Mouse (Mus musculus) forebrain, embryonic 14.5 days (tissue): Measurements from ENCODE around the gene Arrdc1. TPM values are rescaled to one million over a fixed set of nuclear protein-coding genes. Genes with fewer than 3 reads are reported as not detected.
"Not testable (repeated sequence)": the region's sequence is repeated elsewhere in the genome, so short reads cannot be mapped to it uniquely, and the experiment has no call there.

Experiments used
- ATAC-seq: fragments of 200-750 bp; cut with Nextera tagmentation; 2 replicates; pipeline ENCODE4 v1.8.0; 2017; ENCODE audit warnings: mild to moderate bottlenecking, moderate library complexity
- DNase-seq: peaks from one replicate; pipeline ENCODE4 v3.0.0-alpha.2; 2015; ENCODE audit warnings: low spot score
- H3K27ac ChIP-seq: fragments of 300-500 bp; sonication (generic); 2 replicates; pipeline ENCODE4 v1.5.1; 2014; ENCODE audit warnings: low read depth, mild to moderate bottlenecking, control low read depth, low read length, moderate library complexity
- H3K27me3 ChIP-seq: fragments of 300-500 bp; sonication (generic); replicated peaks from 2 replicates; pipeline ENCODE4 v1.6.1; 2014; ENCODE audit warnings: low read length, control low read depth, mixed read lengths; ENCODE audit not compliant: control insufficient read depth, insufficient read depth
- H3K36me3 ChIP-seq: fragments of 300-500 bp; sonication (generic); 2 replicates; pipeline ENCODE4 v1.6.1; 2014; ENCODE audit warnings: low read length, control low read depth; ENCODE audit not compliant: control insufficient read depth, insufficient read depth
- H3K4me1 ChIP-seq: fragments of 300-500 bp; sonication (generic); 2 replicates; pipeline ENCODE4 v1.6.1; 2014; ENCODE audit warnings: antibody characterized with exemption, low read length, control low read depth; ENCODE audit not compliant: control insufficient read depth, insufficient read depth
- H3K4me2 ChIP-seq: fragments of 300-500 bp; sonication (generic); 2 replicates; pipeline ENCODE4 v1.6.1; 2014; ENCODE audit warnings: mild to moderate bottlenecking, control low read depth, low read length
- H3K4me3 ChIP-seq: fragments of 300-500 bp; sonication (generic); 2 replicates; pipeline ENCODE4 v1.5.1; 2014; ENCODE audit warnings: low read depth, low read length, control low read depth
- H3K9ac ChIP-seq: fragments of 300-500 bp; sonication (generic); 2 replicates; pipeline ENCODE4 v1.6.1; 2014; ENCODE audit warnings: mild to moderate bottlenecking, low read length, control low read depth, moderate library complexity
- H3K9me3 ChIP-seq: fragments of 300-500 bp; sonication (generic); replicated peaks from 2 replicates; pipeline ENCODE4 v1.6.1; 2016; ENCODE audit warnings: low read length, control low read depth, mixed read lengths; ENCODE audit not compliant: control insufficient read depth
- WGBS: fragments of 180-500 bp; shearing (Covaris S2); extraction: QIAGEN DNeasy Blood & Tissue Kit; methylation state at CpG from one replicate; pipeline ENCODE4 v1.1.7; 2014; 5-methylcytosine and 5-hydroxymethylcytosine counted together
- polyA plus RNA-seq: library from polyadenylated mRNA; unstranded; fragments of >200 nt; fragmentation: Nextera tagmentation; extraction: Ambion mirVana; gene quantifications from 2 replicates; pipeline ENCODE4 v1.2.1, GENCODE M21; 2014

The Arrdc1 gene
- 16.6 and 20.5 TPM in 2 replicates for polyA plus RNA-seq

- H3K9me3 ChIP-seq, result no peaks in the 10 kb centered on the region
- peak within 1 kb of the TSS; percentile 70 for H3K9ac ChIP-seq
- WGBS, result under 1% methylated on average over 48 of the region's 49 CpGs
- DNase-seq, result peak; percentile 95
- no peaks in the 10 kb centered on the region for H3K36me3 ChIP-seq
- 0 out of 2 replicates have a peak within 1 kb of the TSS, but pooled peaks have one; percentile 6 for H3K27ac ChIP-seq
- H3K27me3 ChIP-seq, result no peaks in the 10 kb centered on the region
- ATAC-seq, result peak; percentile 92
- peaks cover 8% of the 10 kb centered on the region for H3K4me1 ChIP-seq
- H3K4me3 ChIP-seq, result peak within 1 kb of the TSS; percentile 57
- peak within 1 kb of the TSS; percentile 93 for H3K4me2 ChIP-seq
Observed at GRCm38 (mm10) chr2:24935057-24935796, at the start of gene Arrdc1. Arrdc1 (minus strand) TSS chr2:24935252.

- Histone ChIP-seq H3K4me1 (peaks cover 12% of the 10 kb centered on the region), H3K36me3 (peaks cover 14% of the 10 kb centered on the region; the same call in 1 of the 2 replicates), H3K27me3 (no peaks in the 10 kb centered on the region), H3K4me3 (no peak overlapping the region), H3K9ac (no peak overlapping the region), H3K27ac (no peak overlapping the region), H3K4me2 (no peak overlapping the region), H3K9me3 (no peaks in the 10 kb centered on the region)
- no peak for ATAC-seq
- no peak for DNase-seq
- 94% methylated on average over 5 of the region's 5 CpGs for WGBS
Observed at GRCm38 (mm10) chr2:24976960-24977359, 41.9 kb upstream of the Arrdc1 start.

GRCm38 (mm10) chr2:24975704-24976297 lies 40.7 kb upstream of the Arrdc1 start, which contains the start of gene Pnpla7:
Pnpla7 (plus strand) TSS chr2:24976033.
- DNase-seq (peak; percentile 60), ATAC-seq (peak; percentile 33)
- Histone ChIP-seq H3K9me3 (no peaks in the 10 kb centered on the region), H3K4me3 (peak within 1 kb of the TSS; percentile 62), H3K27ac (peak within 1 kb of the TSS; percentile 85), H3K4me1 (peaks cover 12% of the 10 kb centered on the region), H3K9ac (peak within 1 kb of the TSS; percentile 78), H3K4me2 (peak within 1 kb of the TSS; percentile 79), H3K27me3 (no peaks in the 10 kb centered on the region), H3K36me3 (peaks cover 24% of the 10 kb centered on the region)
- 1% methylated on average over 16 of the region's 16 CpGs for WGBS

- ATAC-seq (peak; percentile 100), DNase-seq (peak; percentile 99)
- WGBS, result 0% methylated on average over 64 of the region's 64 CpGs
- peak within 1 kb of the TSS; percentile 62 for H3K4me3 ChIP-seq
- H3K36me3 ChIP-seq, result peaks cover 31% of the 10 kb centered on the region
- H3K9me3 ChIP-seq, result no peaks in the 10 kb centered on the region
- peak within 1 kb of the TSS; percentile 79 for H3K4me2 ChIP-seq
- no peaks in the 10 kb centered on the region for H3K27me3 ChIP-seq
- peaks cover 12% of the 10 kb centered on the region for H3K4me1 ChIP-seq
- H3K27ac ChIP-seq, result peak within 1 kb of the TSS; percentile 85
- peak within 1 kb of the TSS; percentile 78 for H3K9ac ChIP-seq
Observed at GRCm38 (mm10) chr2:24974906-24975703, 40.1 kb upstream of the Arrdc1 start, which contains the start of gene Mrpl41. Mrpl41 (minus strand) TSS chr2:24975098.

- peak overlapping the region; percentile 85; the same call in 1 of the 2 replicates for H3K27ac ChIP-seq
- DNase-seq, H3K9me3 ChIP-seq, H3K27me3 ChIP-seq, ATAC-seq: not testable (repeated sequence)
- H3K4me1 ChIP-seq, result peaks cover 12% of the 10 kb centered on the region
- peak overlapping the region; percentile 62 for H3K4me3 ChIP-seq
- WGBS, result under 1% methylated on average over 17 of the region's 17 CpGs
- H3K36me3 ChIP-seq, result peaks cover 37% of the 10 kb centered on the region
- peak overlapping the region; percentile 58 for H3K4me2 ChIP-seq
- peak overlapping the region; percentile 76 for H3K9ac ChIP-seq
Observed at GRCm38 (mm10) chr2:24974452-24974851, 39.4 kb upstream of the Arrdc1 start.

- Histone ChIP-seq H3K4me1 (peaks cover 7% of the 10 kb centered on the region), H3K36me3 (peaks cover 69% of the 10 kb centered on the region), H3K9ac (no peak overlapping the region), H3K27me3 (no peaks in the 10 kb centered on the region), H3K4me2 (no peak overlapping the region), H3K9me3 (no peaks in the 10 kb centered on the region), H3K4me3 (no peak overlapping the region), H3K27ac (no peak overlapping the region)
- ATAC-seq (no peak), DNase-seq (no peak)
- 87% methylated on average over 4 of the region's 4 CpGs for WGBS
Observed at GRCm38 (mm10) chr2:24970386-24970785, 35.3 kb upstream of the Arrdc1 start.

- peak within 1 kb of the TSS; percentile 76 for H3K4me3 ChIP-seq
- peaks cover 6% of the 10 kb centered on the region for H3K4me1 ChIP-seq
- peak within 1 kb of the TSS; percentile 78 for H3K4me2 ChIP-seq
- 1% methylated on average over 28 of the region's 28 CpGs for WGBS
- no peaks in the 10 kb centered on the region for H3K27me3 ChIP-seq
- peak; percentile 97 for ATAC-seq
- peak within 1 kb of the TSS; percentile 90 for H3K9ac ChIP-seq
- DNase-seq, result peak; percentile 94
- peaks cover 55% of the 10 kb centered on the region for H3K36me3 ChIP-seq
- no peaks in the 10 kb centered on the region for H3K9me3 ChIP-seq
- H3K27ac ChIP-seq, result 0 out of 2 replicates have a peak within 1 kb of the TSS, but pooled peaks have one; percentile 9
Observed at GRCm38 (mm10) chr2:24962304-24963000, 27.4 kb upstream of the Arrdc1 start, which contains the start of gene Dph7. Dph7 (plus strand) TSS chr2:24962400.

GRCm38 (mm10) chr2:24960910-24961309 lies 25.9 kb upstream of the Arrdc1 start:
- 37% methylated on average over 3 of the region's 3 CpGs for WGBS
- Histone ChIP-seq H3K9me3 (no peaks in the 10 kb centered on the region), H3K27ac (no peak overlapping the region), H3K27me3 (no peaks in the 10 kb centered on the region), H3K36me3 (peaks cover 57% of the 10 kb centered on the region), H3K4me1 (peaks cover 6% of the 10 kb centered on the region), H3K4me3 (no peak overlapping the region), H3K4me2 (no peak overlapping the region), H3K9ac (no peak overlapping the region)
- DNase-seq (peak; percentile 13), ATAC-seq (no peak)
